8 mouse cellular contexts compared by ENCODE assay signal in the genomic region with DNA sequence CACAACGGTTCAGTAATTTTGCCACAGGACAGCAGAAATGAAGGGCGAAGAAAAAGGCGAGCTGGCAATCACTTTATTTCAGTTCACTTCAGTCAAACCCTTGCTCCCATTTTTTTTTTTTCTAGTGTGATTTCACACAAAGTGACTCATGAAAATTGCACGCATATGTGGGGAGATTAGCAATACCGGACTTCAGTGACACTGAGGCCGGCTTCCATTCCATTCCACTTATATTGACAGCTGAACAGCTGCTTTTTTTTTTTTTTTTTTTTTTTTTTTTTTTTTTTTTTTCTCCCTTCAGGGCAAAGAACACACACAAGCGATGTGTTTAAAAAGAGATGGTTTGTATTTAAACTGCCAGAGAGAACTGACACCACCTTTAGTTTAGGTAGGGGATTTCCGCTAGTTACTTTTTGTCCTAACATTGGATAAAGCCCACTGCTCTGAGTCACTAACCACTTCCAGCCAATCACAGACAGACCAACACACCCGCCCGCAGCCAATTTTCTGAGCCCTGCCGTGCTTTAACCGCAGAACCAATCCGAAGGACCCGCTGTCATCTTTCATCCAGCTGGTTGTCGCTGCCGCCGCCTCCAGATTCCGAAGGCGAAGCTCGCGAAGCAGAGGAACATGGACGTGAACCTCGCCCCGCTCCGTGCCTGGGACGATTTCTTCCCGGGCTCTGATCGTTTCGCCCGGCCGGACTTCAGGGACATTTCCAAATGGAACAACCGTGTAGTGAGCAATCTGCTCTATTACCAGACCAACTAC. TPM values are rescaled to one million over a fixed set of nuclear protein-coding genes. Genes with fewer than 3 reads are reported as not detected.
DNase-seq lines count a peak whose midpoint lies in the region; ATAC-seq and TF ChIP-seq lines count a peak whose summit lies in the region.

TSS of gene Arl6ip5 (plus strand) at position 499 of the 771 bp plus-strand sequence.

- no peaks in the 10 kb centered on the region for H3K9me3 ChIP-seq in embryonic facial prominence, embryonic 14.5 days (ENCODE audit: control insufficient read depth, low read length)
- H3K9me3 ChIP-seq in limb, embryonic 13.5 days, result no peaks in the 10 kb centered on the region
- H3K9me3 ChIP-seq in midbrain, embryonic 16.5 days (replicated peaks; ENCODE audit: control insufficient read depth, low read length, poor library complexity, severe bottlenecking), result no peaks in the 10 kb centered on the region

- 0 out of 2 replicates have a peak, but pooled peaks cover 8% of the 10 kb centered on the region for H3K36me3 ChIP-seq in embryonic facial prominence, embryonic 14.5 days (ENCODE audit: control insufficient read depth, insufficient read depth, low read length)
- H3K36me3 ChIP-seq in heart, adult 2 months (ENCODE audit: control insufficient read depth, insufficient read depth, low read length), result peaks cover 14% of the 10 kb centered on the region
- H3K36me3 ChIP-seq in limb, embryonic 13.5 days, result peaks cover 4% of the 10 kb centered on the region; the same call in 1 of the 2 replicates
- no peaks in the 10 kb centered on the region for H3K36me3 ChIP-seq in midbrain, embryonic 16.5 days (ENCODE audit: control insufficient read depth, insufficient read depth, low read length)

- ATAC-seq in embryonic facial prominence, embryonic 14.5 days (ENCODE audit: low read depth), result peak; percentile 89
- ATAC-seq in limb, embryonic 13.5 days (ENCODE audit: low FRiP score, low read depth), result peak; percentile 82
- peak; percentile 85 for ATAC-seq in midbrain, embryonic 16.5 days

- 6% methylated on average over 32 of the region's 32 CpGs for WGBS in embryonic facial prominence, embryonic 14.5 days
- 7% methylated on average over 32 of the region's 32 CpGs for WGBS in heart, adult 2 months
- WGBS in limb, embryonic 13.5 days, result 11% methylated on average over 32 of the region's 32 CpGs
- WGBS in midbrain, embryonic 16.5 days, result 8% methylated on average over 32 of the region's 32 CpGs

- peak within 1 kb of the TSS; percentile 73 for H3K9ac ChIP-seq in embryonic facial prominence, embryonic 14.5 days (ENCODE audit: low read depth, low read length)
- H3K9ac ChIP-seq in heart, adult 2 months (ENCODE audit: low read depth, low read length), result peak within 1 kb of the TSS; percentile 78
- peak within 1 kb of the TSS; percentile 72 for H3K9ac ChIP-seq in limb, embryonic 13.5 days
- peak within 1 kb of the TSS; percentile 82 for H3K9ac ChIP-seq in midbrain, embryonic 16.5 days (ENCODE audit: low read depth, low read length)

- TF ChIP-seq CTCF in heart, adult 2 months (IDR thresholded peaks at IDR 0.05), result no peak

- peaks cover 2% of the 10 kb centered on the region for H3K79me2 ChIP-seq in heart, adult 2 months (replicated peaks; ENCODE audit: control insufficient read depth, insufficient read depth, low read length)

- DNase-seq in 3T3-L1 (ENCODE audit: low read depth, low spot score), result peak; percentile 99
- peak; percentile 59 to 73 for DNase-seq in adrenal gland, postnatal 4 days (ENCODE audit: low spot score in 2 of 2)
- peak; percentile 98 for DNase-seq in embryonic facial prominence, embryonic 14.5 days (ENCODE audit: low spot score)
- peak; percentile 89 to 92 for DNase-seq in heart, adult 2 months
- DNase-seq in kidney, adult 8-10 months, result peak; percentile 89 to 91
- peak; percentile 74 to 82 for DNase-seq in spleen, postnatal 14 days (ENCODE audit: low spot score in 2 of 2)

- intact Hi-C loops in heart, adult 2 months (cut with DNase I), result loop anchor here (5.0 kb wide), 2 partner anchors 42 to 63 kb away; partner anchors contain the start of genes Eogt and Lmod3

- peak within 1 kb of the TSS; percentile 66 for H3K4me3 ChIP-seq in embryonic facial prominence, embryonic 14.5 days (ENCODE audit: low read depth, low read length)
- H3K4me3 ChIP-seq in heart, adult 2 months, result peak within 1 kb of the TSS; percentile 86
- H3K4me3 ChIP-seq in limb, embryonic 13.5 days, result peak within 1 kb of the TSS; percentile 57
- H3K4me3 ChIP-seq in midbrain, embryonic 16.5 days (ENCODE audit: low read depth, low read length), result peak within 1 kb of the TSS; percentile 68

- no peaks in the 10 kb centered on the region for H3K27me3 ChIP-seq in embryonic facial prominence, embryonic 14.5 days (replicated peaks; ENCODE audit: control insufficient read depth, insufficient read depth, low read length)
- H3K27me3 ChIP-seq in heart, adult 2 months (ENCODE audit: control insufficient read depth, insufficient read depth, low read length), result no peaks in the 10 kb centered on the region
- peaks cover 8% of the 10 kb centered on the region; the same call in 1 of the 2 replicates for H3K27me3 ChIP-seq in limb, embryonic 13.5 days
- H3K27me3 ChIP-seq in midbrain, embryonic 16.5 days (ENCODE audit: control insufficient read depth, insufficient read depth, low read depth, low read length), result no peaks in the 10 kb centered on the region

- 0 out of 2 replicates have a peak, but pooled peaks have one; percentile 47 for TF ChIP-seq EP300 in heart, adult 2 months (IDR thresholded peaks at IDR 0.05; ENCODE audit: insufficient read depth, low read depth, low read length)

- peak; percentile 91 for TF ChIP-seq POLR2A in heart, adult 2 months (IDR thresholded peaks at IDR 0.05; ENCODE audit: insufficient read depth, low read depth, low read length)

- peak within 1 kb of the TSS; percentile 76 for H3K4me2 ChIP-seq in embryonic facial prominence, embryonic 14.5 days (ENCODE audit: low read depth, low read length)
- peak within 1 kb of the TSS; percentile 76 for H3K4me2 ChIP-seq in limb, embryonic 13.5 days (replicated peaks)
- peak within 1 kb of the TSS; percentile 65 for H3K4me2 ChIP-seq in midbrain, embryonic 16.5 days (ENCODE audit: low read length)

- peaks cover 5% of the 10 kb centered on the region; the same call in 1 of the 2 replicates for H3K4me1 ChIP-seq in embryonic facial prominence, embryonic 14.5 days (ENCODE audit: control insufficient read depth, insufficient read depth, low read length)
- H3K4me1 ChIP-seq in heart, adult 2 months (ENCODE audit: control insufficient read depth, insufficient read depth, low read length), result peaks cover 8% of the 10 kb centered on the region
- H3K4me1 ChIP-seq in limb, embryonic 13.5 days, result peaks cover 15% of the 10 kb centered on the region
- peaks cover 18% of the 10 kb centered on the region for H3K4me1 ChIP-seq in midbrain, embryonic 16.5 days (ENCODE audit: control insufficient read depth, insufficient read depth, low read length)

- H3K27ac ChIP-seq in embryonic facial prominence, embryonic 14.5 days (replicated peaks; ENCODE audit: low read depth, low read length), result peak within 1 kb of the TSS; percentile 66
- H3K27ac ChIP-seq in heart, adult 2 months, result peak within 1 kb of the TSS; percentile 94
- H3K27ac ChIP-seq in limb, embryonic 13.5 days, result no peak within 1 kb of the TSS
- peak within 1 kb of the TSS; percentile 53 for H3K27ac ChIP-seq in midbrain, embryonic 16.5 days (ENCODE audit: low read length)

RNA-seq across cellular contexts. Expression of gene Arl6ip5, which starts in this region (rescaled TPM):
- 100 to 1,000 TPM in 1 of 2 experiments, 10 to 100 TPM in 1; 97.3 to 105 TPM for total RNA-seq in adrenal gland, postnatal 4 days (2021)
- polyA plus RNA-seq in embryonic facial prominence, embryonic 14.5 days (2014; fragmentation: Nextera tagmentation; extraction: Ambion mirVana), result 78.1 and 78.3 TPM in 2 replicates
- 100 to 1,000 TPM; 122 to 138 TPM for total RNA-seq in heart, adult 2 months (2021)
- polyA plus RNA-seq in heart, adult 2 months (2012; rRNA removed), result 97.8 and 147 TPM in 2 replicates
- polyA plus RNA-seq in limb, embryonic 13.5 days (2015; fragmentation: Nextera tagmentation; extraction: Ambion mirVana), result 71.4 and 71.5 TPM in 2 replicates
- polyA plus RNA-seq in midbrain, embryonic 16.5 days (2015; fragmentation: Nextera tagmentation; extraction: Ambion mirVana), result 149 and 160 TPM in 2 replicates
